Mouse (Mus musculus) embryonic fibroblast, embryonic 13.5 days (primary cell): Measurements from ENCODE around the gene P2ry1.

Experiments
- CTCF ChIP-seq: IDR thresholded peaks from 2 replicates; pipeline ENCODE4 v1.5.1; 2011; ENCODE audit warnings: mild to moderate bottlenecking, control low read depth, low read length, moderate library complexity, borderline replicate concordance; ENCODE audit not compliant: insufficient read depth
- POLR2A ChIP-seq: IDR thresholded peaks from 2 replicates; pipeline ENCODE4 v1.6.1; 2011; ENCODE audit warnings: low read depth, mild to moderate bottlenecking, control low read depth, low read length, moderate library complexity

GRCm38 (mm10) chr3:60998064-60998463 is 4.5 kb upstream of the P2ry1 start:
- no peak for TF ChIP-seq CTCF
- no peak for TF ChIP-seq POLR2A
